Mouse (Mus musculus): ENCODE measurements around the gene Slc27a1.

GRCm38 (mm10) chr8:71572077-71572476 lies 3.4 kb downstream of the Slc27a1 start:
- TF ChIP-seq NRF1 (IDR thresholded peaks at IDR 0.05; ENCODE audit: insufficient read depth, low read depth, low read length, poor library complexity, severe bottlenecking) (no peak), EP300 (IDR thresholded peaks at IDR 0.05; ENCODE audit: low read depth in 1 of 2, low read length in 2 of 2) (no peak), POLR2A (IDR thresholded peaks at IDR 0.05; ENCODE audit: control insufficient read depth in 1 of 2, insufficient read depth in 1 of 2, low read depth in 1 of 2, low read length in 2 of 2, poor library complexity in 1 of 2) (no peak), ZNF384 (IDR thresholded peaks at IDR 0.05; ENCODE audit: low read depth, low read length) (no peak), CTCF (IDR thresholded peaks at IDR 0.05 in 2 of 3, conservative IDR thresholded peaks at IDR 0.05 in 1 of 3; ENCODE audit: control insufficient read depth in 1 of 3, insufficient read depth in 1 of 3, low read depth in 2 of 3, low read length in 3 of 3, poor library complexity in 1 of 3, severe bottlenecking in 1 of 3) (no peak), ETS1 (IDR thresholded peaks at IDR 0.05; ENCODE audit: low read depth, low read length) (no peak), E2F4 (IDR thresholded peaks at IDR 0.05; ENCODE audit: borderline replicate concordance, low read depth, low read length) (no peak), MAX (IDR thresholded peaks at IDR 0.05; ENCODE audit: low read length) (no peak), CHD2 (IDR thresholded peaks at IDR 0.05; ENCODE audit: low read length) (no peak), CHD1 (IDR thresholded peaks at IDR 0.05; ENCODE audit: low read depth, low read length) (no peak), TAL1 (IDR thresholded peaks at IDR 0.05; ENCODE audit: low read length) (no peak)

Data from MEL (cell line).